Mouse (Mus musculus): ENCODE measurements around the gene Hvcn1. TPM values are rescaled to one million over a fixed set of nuclear protein-coding genes. Genes with fewer than 3 reads are reported as not detected.

Hvcn1 gene
- polyA plus RNA-seq, 2 experiments: 8.6 to 9.6 TPM

DNA sequence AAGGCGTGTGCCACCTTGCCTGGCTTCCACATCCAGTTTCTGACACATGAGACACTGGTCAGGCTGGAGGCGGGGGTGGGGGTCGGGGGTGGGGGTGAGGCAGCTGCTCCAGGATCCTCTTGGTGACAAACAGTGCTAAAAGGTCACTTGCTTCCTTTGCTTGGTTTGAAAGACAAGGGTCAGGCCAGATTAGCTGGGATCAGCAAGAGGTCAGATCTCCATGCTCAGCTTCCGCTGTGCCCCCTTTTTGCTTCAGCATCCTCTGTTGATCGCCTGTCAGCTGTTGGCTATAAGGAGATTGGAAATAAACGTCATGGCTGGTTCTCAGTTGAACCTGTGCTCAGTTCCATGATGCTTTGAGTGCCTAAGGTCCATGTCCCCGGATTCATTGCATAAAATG lies 16.1 kb upstream of the Hvcn1 start:
- no peak for TF ChIP-seq POLR2A (IDR thresholded peaks at IDR 0.05; ENCODE audit: borderline replicate concordance, extremely low read depth, insufficient read depth, insufficient read length)
- H3K4me3 ChIP-seq (replicated peaks; ENCODE audit: low read length): no peak overlapping the region

GRCm38 (mm10) chr5:122191269-122192063 lies 15.1 kb upstream of the Hvcn1 start:
- no peak for DNase-seq (ENCODE audit: low spot score)
- no peak overlapping the region for H3K9ac ChIP-seq (ENCODE audit: low read depth, low read length, severe bottlenecking)
- no peak overlapping the region for H3K4me3 ChIP-seq (replicated peaks; ENCODE audit: low read length)
- WGBS: 72% methylated on average over 12 of the region's 12 CpGs
- H3K27ac ChIP-seq (replicated peaks; ENCODE audit: low read depth, low read length): no peak overlapping the region
- H3K4me1 ChIP-seq (ENCODE audit: control insufficient read depth, insufficient read depth, low read length): no peaks in the 10 kb centered on the region
- no peak for ATAC-seq (ENCODE audit: low FRiP score, low read depth)
- H3K27me3 ChIP-seq (ENCODE audit: control insufficient read depth, insufficient read depth, low read length): no peaks in the 10 kb centered on the region
- H3K9me3 ChIP-seq (ENCODE audit: control insufficient read depth, low read length): no peaks in the 10 kb centered on the region
- H3K36me3 ChIP-seq (ENCODE audit: control insufficient read depth, insufficient read depth, low read length): no peaks in the 10 kb centered on the region
- TF ChIP-seq POLR2A (IDR thresholded peaks at IDR 0.05; ENCODE audit: borderline replicate concordance, extremely low read depth, insufficient read depth, insufficient read length): no peak
- H3K4me2 ChIP-seq (replicated peaks; ENCODE audit: low read depth, low read length, severe bottlenecking): no peak overlapping the region

More for the DNA sequence above, 16.1 kb upstream of the Hvcn1 start:
- H3K9me3 ChIP-seq (ENCODE audit: control insufficient read depth, low read length): no peaks in the 10 kb centered on the region
- no peak overlapping the region for H3K9ac ChIP-seq (ENCODE audit: low read depth, low read length, severe bottlenecking)
- no peak overlapping the region for H3K27ac ChIP-seq (replicated peaks; ENCODE audit: low read depth, low read length)
- no peaks in the 10 kb centered on the region for H3K36me3 ChIP-seq (ENCODE audit: control insufficient read depth, insufficient read depth, low read length)
- H3K4me1 ChIP-seq (ENCODE audit: control insufficient read depth, insufficient read depth, low read length): no peaks in the 10 kb centered on the region
- 75% methylated on average over 7 of the region's 7 CpGs for WGBS
- H3K4me2 ChIP-seq (replicated peaks; ENCODE audit: low read depth, low read length, severe bottlenecking): no peak overlapping the region
- ATAC-seq (ENCODE audit: low FRiP score, low read depth) (no peak), DNase-seq (ENCODE audit: low spot score) (no peak)
- H3K27me3 ChIP-seq (ENCODE audit: control insufficient read depth, insufficient read depth, low read length): no peaks in the 10 kb centered on the region

DNA sequence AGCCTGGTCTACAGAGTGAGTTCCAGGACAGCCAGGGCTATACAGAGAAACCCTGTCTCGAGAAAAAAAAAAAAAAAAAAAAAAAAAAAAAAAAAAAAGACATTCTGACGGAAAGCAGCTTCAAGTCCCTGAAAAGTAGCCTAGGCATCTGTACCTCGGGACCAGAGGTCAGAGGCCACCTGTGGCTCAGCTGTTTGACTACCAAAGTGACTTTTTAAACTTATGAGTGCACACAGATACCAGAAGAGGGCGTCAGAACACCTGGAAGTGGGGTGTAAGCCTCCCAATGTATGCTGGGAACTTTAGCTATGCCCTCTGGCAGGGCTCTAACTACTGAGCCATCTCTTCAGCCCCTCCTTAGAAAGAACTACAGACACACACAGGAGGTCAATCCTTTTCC lies 14.3 kb upstream of the Hvcn1 start:
- 52% methylated on average over 3 of the region's 4 CpGs for WGBS
- no peak for TF ChIP-seq POLR2A (IDR thresholded peaks at IDR 0.05; ENCODE audit: borderline replicate concordance, extremely low read depth, insufficient read depth, insufficient read length)
- Histone ChIP-seq H3K4me2 (replicated peaks; ENCODE audit: low read depth, low read length, severe bottlenecking) (no peak overlapping the region), H3K9ac (ENCODE audit: low read depth, low read length, severe bottlenecking) (no peak overlapping the region), H3K27me3 (ENCODE audit: control insufficient read depth, insufficient read depth, low read length) (no peaks in the 10 kb centered on the region), H3K36me3 (ENCODE audit: control insufficient read depth, insufficient read depth, low read length) (no peaks in the 10 kb centered on the region), H3K4me3 (replicated peaks; ENCODE audit: low read length) (no peak overlapping the region), H3K4me1 (ENCODE audit: control insufficient read depth, insufficient read depth, low read length) (no peaks in the 10 kb centered on the region), H3K9me3 (ENCODE audit: control insufficient read depth, low read length) (no peaks in the 10 kb centered on the region), H3K27ac (replicated peaks; ENCODE audit: low read depth, low read length) (no peak overlapping the region)
- no peak for DNase-seq (ENCODE audit: low spot score)
- ATAC-seq (ENCODE audit: low FRiP score, low read depth): no peak

DNA sequence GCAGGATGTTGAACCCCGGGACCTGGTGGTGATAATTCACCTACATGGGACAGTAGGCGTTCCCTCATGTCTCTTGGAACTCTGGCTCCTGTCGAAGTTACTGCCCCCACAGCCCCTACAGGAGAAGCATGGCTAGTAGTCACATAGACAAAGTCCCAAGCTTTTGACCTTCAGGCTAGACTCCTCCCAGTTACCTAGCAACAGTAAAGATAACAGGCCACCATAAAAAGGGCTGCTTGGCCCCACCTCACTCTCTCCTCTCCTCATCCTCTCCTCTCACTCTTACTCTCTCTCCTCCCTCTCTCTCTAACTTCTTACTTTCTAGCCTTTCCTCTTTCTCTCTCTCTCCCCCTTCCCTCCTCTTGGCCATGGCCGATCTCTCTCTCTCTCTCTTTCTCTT lies 5.7 kb upstream of the Hvcn1 start:
- no peak for TF ChIP-seq POLR2A (IDR thresholded peaks at IDR 0.05; ENCODE audit: borderline replicate concordance, extremely low read depth, insufficient read depth, insufficient read length)
- WGBS: 91% methylated on average over 4 of the region's 4 CpGs
- ATAC-seq (ENCODE audit: low FRiP score, low read depth): no peak
- no peaks in the 10 kb centered on the region for H3K27me3 ChIP-seq (ENCODE audit: control insufficient read depth, insufficient read depth, low read length)
- no peak for DNase-seq (ENCODE audit: low spot score)
- H3K4me3 ChIP-seq (replicated peaks; ENCODE audit: low read length): no peak overlapping the region
- H3K9ac ChIP-seq (ENCODE audit: low read depth, low read length, severe bottlenecking): no peak overlapping the region
- H3K9me3 ChIP-seq (ENCODE audit: control insufficient read depth, low read length): no peaks in the 10 kb centered on the region
- H3K27ac ChIP-seq (replicated peaks; ENCODE audit: low read depth, low read length): no peak overlapping the region
- no peaks in the 10 kb centered on the region for H3K36me3 ChIP-seq (ENCODE audit: control insufficient read depth, insufficient read depth, low read length)
- no peak overlapping the region for H3K4me2 ChIP-seq (replicated peaks; ENCODE audit: low read depth, low read length, severe bottlenecking)
- H3K4me1 ChIP-seq (ENCODE audit: control insufficient read depth, insufficient read depth, low read length): no peaks in the 10 kb centered on the region

GRCm38 (mm10) chr5:122201904-122202303 lies 4.7 kb upstream of the Hvcn1 start:
- Histone ChIP-seq H3K4me2 (replicated peaks; ENCODE audit: low read depth, low read length, severe bottlenecking) (no peak overlapping the region), H3K9ac (ENCODE audit: low read depth, low read length, severe bottlenecking) (no peak overlapping the region), H3K36me3 (ENCODE audit: control insufficient read depth, insufficient read depth, low read length) (no peaks in the 10 kb centered on the region), H3K4me3 (replicated peaks; ENCODE audit: low read length) (no peak overlapping the region), H3K9me3 (ENCODE audit: control insufficient read depth, low read length) (no peaks in the 10 kb centered on the region), H3K27ac (replicated peaks; ENCODE audit: low read depth, low read length) (no peak overlapping the region), H3K4me1 (ENCODE audit: control insufficient read depth, insufficient read depth, low read length) (no peaks in the 10 kb centered on the region), H3K27me3 (ENCODE audit: control insufficient read depth, insufficient read depth, low read length) (no peaks in the 10 kb centered on the region)
- 78% methylated on average over 6 of the region's 6 CpGs for WGBS
- ATAC-seq (ENCODE audit: low FRiP score, low read depth) (no peak), DNase-seq (ENCODE audit: low spot score) (no peak)
- no peak for TF ChIP-seq POLR2A (IDR thresholded peaks at IDR 0.05; ENCODE audit: borderline replicate concordance, extremely low read depth, insufficient read depth, insufficient read length)
